Mouse (Mus musculus) forelimb bud, embryonic 11.5 days (tissue): ENCODE measurements around the gene Acp1.

Experiments used
- DNase-seq: peaks from one replicate; pipeline ENCODE4 v3.0.0-alpha.2; 2012; ENCODE audit warnings: low read depth, low spot score

Acp1 gene

GRCm38 (mm10) chr12:30911261-30912047 is at the start of gene Acp1, which contains the start of gene Sh3yl1:
TSS of gene Acp1 (minus strand) at chr12:30911589.
TSS of gene Sh3yl1 (plus strand) at chr12:30911668.
- DNase-seq = peak; percentile 91

- peak; percentile 9 for DNase-seq
These were observed 32.8 kb upstream of the Acp1 start for GRCm38 (mm10) chr12:30944197-30944596.

GRCm38 (mm10) chr12:30943057-30943986 is 31.9 kb upstream of the Acp1 start:
- no peak for DNase-seq

- DNase-seq = no peak
These were observed 25.5 kb upstream of the Acp1 start for GRCm38 (mm10) chr12:30936899-30937298.

- no peak for DNase-seq
These were observed 21.9 kb upstream of the Acp1 start for GRCm38 (mm10) chr12:30933299-30933698.

GRCm38 (mm10) chr12:30928182-30928581 is 16.8 kb upstream of the Acp1 start:
- DNase-seq = no peak

- no peak for DNase-seq
These were observed 11.0 kb upstream of the Acp1 start for GRCm38 (mm10) chr12:30922401-30922800.

GRCm38 (mm10) chr12:30912840-30913239 is 1.5 kb upstream of the Acp1 start:
- DNase-seq = no peak

- DNase-seq = peak; percentile 7
These were observed 626 bp upstream of the Acp1 start for GRCm38 (mm10) chr12:30912048-30912381.

GRCm38 (mm10) chr12:30910860-30911259 is 529 bp downstream of the Acp1 start:
- peak; percentile 11 for DNase-seq

GRCm38 (mm10) chr12:30909881-30910280 is 1.5 kb downstream of the Acp1 start:
- no peak for DNase-seq

- no peak for DNase-seq
These were observed 2.7 kb downstream of the Acp1 start for GRCm38 (mm10) chr12:30908658-30909057.

- DNase-seq = no peak
These were observed 14.3 kb downstream of the Acp1 start for GRCm38 (mm10) chr12:30897039-30897438.

- no peak for DNase-seq
These were observed 20.0 kb downstream of the Acp1 start for GRCm38 (mm10) chr12:30891438-30891837.

GRCm38 (mm10) chr12:30890067-30890466 is 21.3 kb downstream of the Acp1 start:
- DNase-seq = peak; percentile 68

- no peak for DNase-seq
These were observed 23.4 kb downstream of the Acp1 start for GRCm38 (mm10) chr12:30888003-30888402.

GRCm38 (mm10) chr12:30885891-30886290 is 25.5 kb downstream of the Acp1 start:
- DNase-seq = no peak

GRCm38 (mm10) chr12:30884622-30885230 is 26.7 kb downstream of the Acp1 start:
- no peak for DNase-seq

- no peak for DNase-seq
These were observed 27.3 kb downstream of the Acp1 start, which contains the start of gene Alkal2 for GRCm38 (mm10) chr12:30883986-30884621. TSS of gene Alkal2 (plus strand) at chr12:30884322.

- no peak for DNase-seq
These were observed 27.8 kb downstream of the Acp1 start for GRCm38 (mm10) chr12:30883592-30883985.

- DNase-seq = no peak
These were observed 31.9 kb downstream of the Acp1 start for GRCm38 (mm10) chr12:30879447-30879846.

GRCm38 (mm10) chr12:30865781-30866180 is 45.6 kb downstream of the Acp1 start:
- DNase-seq = no peak
